Mouse (Mus musculus) CH12.LX (cell line): ENCODE measurements around the gene Tram2. TPM values are rescaled to one million over a fixed set of nuclear protein-coding genes. Genes with fewer than 3 reads are reported as not detected.

Source experiments
- DNase-seq: peaks from one replicate; pipeline ENCODE4 v3.0.0-alpha.2; 2013; ENCODE audit errors: extremely low read depth
- H3K27ac ChIP-seq: 2 replicates; pipeline ENCODE4 v1.5.1; 2012; ENCODE audit warnings: low read depth, mild to moderate bottlenecking, control low read depth, moderate library complexity; ENCODE audit not compliant: insufficient read depth
- H3K27me3 ChIP-seq: replicated peaks from 2 replicates; pipeline ENCODE3; 2012; ENCODE audit warnings: inconsistent platforms
- H3K36me3 ChIP-seq, 2 experiments: replicated peaks in 1 of 2; 2 replicates each; pipeline versions ENCODE3 to v1.6.1; 2012; ENCODE audit warnings: inconsistent platforms in 1 of 2, low read length in 1 of 2, mild to moderate bottlenecking in 1 of 2, mixed read lengths in 1 of 2, moderate library complexity in 1 of 2; ENCODE audit not compliant: control insufficient read depth in 1 of 2, insufficient read depth in 1 of 2
- H3K4me1 ChIP-seq, 2 experiments: 2 replicates each; pipeline ENCODE4 v1.6.1; 2012; ENCODE audit warnings: inconsistent platforms in 1 of 2, moderate library complexity in 1 of 2; ENCODE audit not compliant: insufficient read depth in 2 of 2, control insufficient read depth in 1 of 2
- H3K4me2 ChIP-seq: 2 replicates; pipeline ENCODE4 v1.6.1; 2012; ENCODE audit warnings: low read depth, mild to moderate bottlenecking, control low read depth; ENCODE audit not compliant: poor library complexity, insufficient read depth, severe bottlenecking
- H3K4me3 ChIP-seq, 3 experiments: fragments of 150-350 bp in 1 of 3; sonication (generic) in 1 of 3; replicated peaks in 1 of 3; 2 replicates each; pipeline versions ENCODE3 to v1.5.1; 2011 to 2012; ENCODE audit warnings: low read depth in 2 of 3, low read length in 2 of 3, mild to moderate bottlenecking in 2 of 3, moderate library complexity in 2 of 3, control low read depth in 1 of 3, improper control_type of control experiment in 1 of 3, inconsistent platforms in 1 of 3, mixed read lengths in 1 of 3; ENCODE audit not compliant: poor library complexity in 1 of 3
- H3K79me2 ChIP-seq: replicated peaks from 2 replicates; pipeline ENCODE4 v1.6.1; 2012; ENCODE audit warnings: mild to moderate bottlenecking, moderate library complexity; ENCODE audit not compliant: control insufficient read depth, poor library complexity, insufficient read depth, severe bottlenecking; ENCODE audit errors: extremely low read depth
- H3K9ac ChIP-seq: 2 replicates; pipeline ENCODE4 v1.6.1; 2012; ENCODE audit warnings: low read depth, mild to moderate bottlenecking, control low read depth, moderate library complexity; ENCODE audit not compliant: insufficient read depth
- H3K9me3 ChIP-seq: replicated peaks from 2 replicates; pipeline ENCODE3; 2012; ENCODE audit warnings: low read length, inconsistent platforms, mixed read lengths
- CHD1 ChIP-seq: IDR thresholded peaks from 2 replicates; pipeline ENCODE4 v1.6.1; 2012; ENCODE audit warnings: low read depth, low read length, improper control_type of control experiment, inconsistent platforms
- CHD2 ChIP-seq: IDR thresholded peaks from 2 replicates; pipeline ENCODE4 v1.6.1; 2011; ENCODE audit warnings: low read length, improper control_type of control experiment
- CTCF ChIP-seq, 2 experiments: IDR thresholded peaks in 1 of 2; conservative IDR thresholded peaks in 1 of 2; 2 replicates each; pipeline ENCODE4 v1.5.1; 2011 to 2012; ENCODE audit warnings: low read depth in 2 of 2, low read length in 2 of 2, improper control_type of control experiment in 1 of 2, inconsistent platforms in 1 of 2, mild to moderate bottlenecking in 1 of 2, moderate library complexity in 1 of 2
- ELF1 ChIP-seq: IDR thresholded peaks from 2 replicates; pipeline ENCODE4 v1.6.1; 2014; ENCODE audit warnings: low read depth, mild to moderate bottlenecking, inconsistent platforms, low read length, improper control_type of control experiment
- ETS1 ChIP-seq: conservative IDR thresholded peaks from 2 replicates; pipeline ENCODE4 v1.6.1; 2012; ENCODE audit warnings: low read depth, mild to moderate bottlenecking, inconsistent platforms, low read length, improper control_type of control experiment, moderate library complexity
- GABPA ChIP-seq: IDR thresholded peaks from 2 replicates; pipeline ENCODE4 v1.6.1; 2012; ENCODE audit warnings: low read depth, low read length, improper control_type of control experiment, inconsistent platforms; ENCODE audit not compliant: insufficient replicate concordance
- HCFC1 ChIP-seq: IDR thresholded peaks from 2 replicates; pipeline ENCODE4 v1.6.1; 2012; ENCODE audit warnings: low read depth, mild to moderate bottlenecking, inconsistent platforms, low read length, improper control_type of control experiment
- IRF4 ChIP-seq: IDR thresholded peaks from 2 replicates; pipeline ENCODE4 v1.6.1; 2014; ENCODE audit warnings: low read depth, mild to moderate bottlenecking, inconsistent platforms, low read length, improper control_type of control experiment
- JUN ChIP-seq: IDR thresholded peaks from 2 replicates; pipeline ENCODE4 v1.6.1; 2011; ENCODE audit warnings: low read depth, mild to moderate bottlenecking, low read length, improper control_type of control experiment, moderate library complexity; ENCODE audit not compliant: insufficient read depth
- JUND ChIP-seq: conservative IDR thresholded peaks from 2 replicates; pipeline ENCODE4 v1.6.1; 2011; ENCODE audit warnings: low read depth, low read length, improper control_type of control experiment
- KAT2A ChIP-seq: IDR thresholded peaks from 2 replicates; pipeline ENCODE4 v1.6.1; 2012; ENCODE audit warnings: low read length, improper control_type of control experiment, inconsistent platforms; ENCODE audit not compliant: insufficient replicate concordance
- MAFK ChIP-seq: IDR thresholded peaks from 2 replicates; pipeline ENCODE4 v1.6.1; 2011; ENCODE audit warnings: low read length, improper control_type of control experiment; ENCODE audit not compliant: insufficient replicate concordance
- MAX ChIP-seq: IDR thresholded peaks from 2 replicates; pipeline ENCODE4 v1.6.1; 2011; ENCODE audit warnings: low read length, improper control_type of control experiment
- MEF2A ChIP-seq: IDR thresholded peaks from 2 replicates; pipeline ENCODE4 v1.6.1; 2014; ENCODE audit warnings: low read depth, mild to moderate bottlenecking, inconsistent platforms, low read length, improper control_type of control experiment, borderline replicate concordance
- MYC ChIP-seq: IDR thresholded peaks from 2 replicates; pipeline ENCODE4 v1.6.1; 2011; ENCODE audit warnings: low read depth, mild to moderate bottlenecking, improper control_type of control experiment, low read length
- NELFE ChIP-seq: IDR thresholded peaks from 2 replicates; pipeline ENCODE4 v1.6.1; 2011; ENCODE audit warnings: low read depth, low read length, improper control_type of control experiment
- NRF1 ChIP-seq: IDR thresholded peaks from 2 replicates; pipeline ENCODE4 v1.6.1; 2014; ENCODE audit warnings: low read depth, mild to moderate bottlenecking, inconsistent platforms, low read length, improper control_type of control experiment, moderate library complexity
- POLR2A ChIP-seq: IDR thresholded peaks from 2 replicates; pipeline ENCODE4 v1.6.1; 2011; ENCODE audit warnings: low read depth, mild to moderate bottlenecking, improper control_type of control experiment, low read length
- POLR2AphosphoS2 ChIP-seq: IDR thresholded peaks from 2 replicates; pipeline ENCODE4 v1.6.1; 2011; ENCODE audit warnings: low read depth, low read length, improper control_type of control experiment
- RAD21 ChIP-seq: IDR thresholded peaks from 2 replicates; pipeline ENCODE4 v1.6.1; 2011; ENCODE audit warnings: low read depth, mild to moderate bottlenecking, low read length, improper control_type of control experiment, moderate library complexity
- RCOR1 ChIP-seq: conservative IDR thresholded peaks from 2 replicates; pipeline ENCODE4 v1.6.1; 2012; ENCODE audit warnings: low read depth, mild to moderate bottlenecking, inconsistent platforms, low read length, improper control_type of control experiment
- SIN3A ChIP-seq: IDR thresholded peaks from 2 replicates; pipeline ENCODE4 v1.6.1; 2012; ENCODE audit warnings: low read length, improper control_type of control experiment, inconsistent platforms
- TBP ChIP-seq: conservative IDR thresholded peaks from 2 replicates; pipeline ENCODE4 v1.6.1; 2011; ENCODE audit warnings: low read depth, low read length, improper control_type of control experiment
- USF2 ChIP-seq: conservative IDR thresholded peaks from 2 replicates; pipeline ENCODE4 v1.6.1; 2011; ENCODE audit warnings: low read depth, low read length, improper control_type of control experiment
- ZC3H11A ChIP-seq: IDR thresholded peaks from 2 replicates; pipeline ENCODE4 v1.6.1; 2012; ENCODE audit warnings: low read depth, mild to moderate bottlenecking, inconsistent platforms, low read length, improper control_type of control experiment
- ZKSCAN1 ChIP-seq: IDR thresholded peaks from 2 replicates; pipeline ENCODE4 v1.6.1; 2012; ENCODE audit warnings: low read depth, inconsistent platforms, low read length, improper control_type of control experiment, borderline replicate concordance
- ZNF384 ChIP-seq: IDR thresholded peaks from 2 replicates; pipeline ENCODE4 v1.6.1; 2012; ENCODE audit warnings: low read depth, low read length, improper control_type of control experiment, inconsistent platforms
- dilution Hi-C: fragments of 300-500 bp; cut with MboI; formaldehyde crosslinking; loops from 2 replicates; pipeline ENCODE4 v1.14.3; 2020; ENCODE audit warnings: low sequenced_read_pairs; ENCODE audit not compliant: extremely low pct_unique_long_range_greater_than_20kb, extremely low pct_ligation_motif_present
- in situ Hi-C: fragments of 300-500 bp; cut with MboI; formaldehyde crosslinking; loops from 3 replicates; pipeline ENCODE4 v1.14.3; 2019; ENCODE audit warnings: low sequenced_read_pairs, low pct_ligation_motif_present, low pct_unique_long_range_greater_than_20kb, mixed read lengths
- polyA plus RNA-seq: library from polyadenylated mRNA; unstranded; fragments of >175 nt; gene quantifications from 2 replicates; pipeline ENCODE4 v1.2.1, GENCODE M21; 2012; ENCODE audit warnings: low read depth; ENCODE audit not compliant: insufficient read length
- total RNA-seq, 2 experiments: library from RNA; depleted of rRNA; stranded (reverse); fragments of 300-350 nt in 1 of 2; fragments of >200 nt in 1 of 2; gene quantifications; 2 replicates each; pipeline ENCODE4 v1.2.3; 2012 to 2014

Gene Tram2
- total and polyA plus RNA-seq, 3 experiments = 1.9 to 6.6 (median 2.4) TPM

DNA sequence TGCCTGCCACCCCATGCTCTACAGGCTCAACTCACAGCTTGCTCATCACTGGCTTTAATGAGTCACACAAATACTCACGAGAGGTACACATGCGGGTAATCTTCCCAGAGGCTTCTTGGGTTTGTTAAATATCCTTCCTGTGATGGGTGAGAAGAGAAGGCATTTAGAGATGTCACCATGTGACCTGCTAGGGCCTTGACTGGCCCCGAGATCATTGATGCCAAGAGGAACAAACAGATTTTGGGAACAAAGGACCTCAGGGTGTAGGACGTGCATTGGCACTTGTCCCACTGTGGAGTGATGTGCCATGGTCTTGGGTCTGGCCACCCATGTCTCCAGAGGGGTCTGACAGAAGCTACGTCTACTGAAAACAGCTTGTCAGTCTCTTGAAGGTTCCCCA lies 72.3 kb downstream of the Tram2 start:
- TF ChIP-seq MYC (no peak), TBP (no peak), RCOR1 (no peak), POLR2AphosphoS2 (no peak), ETS1 (no peak), NELFE (no peak), IRF4 (no peak), RAD21 (no peak), ELF1 (no peak), USF2 (no peak), POLR2A (no peak), MEF2A (no peak), MAX (no peak), ZKSCAN1 (no peak), SIN3A (no peak), CHD2 (no peak), ZNF384 (no peak), JUN (no peak), CHD1 (no peak), GABPA (no peak)
- TF ChIP-seq, all 38 proteins: peak for 0
- Histone ChIP-seq H3K9ac (no peak overlapping the region), H3K27me3 (no peaks in the 10 kb centered on the region), H3K79me2 (no peaks in the 10 kb centered on the region), H3K36me3 (peaks cover 35 to 83% of the 10 kb centered on the region in 2 experiments), H3K4me3 (no peak overlapping the region), H3K9me3 (no peaks in the 10 kb centered on the region), H3K4me1 (peaks cover 7 to 42% of the 10 kb centered on the region in 2 experiments; a peak in 3 of 4 replicates), H3K4me2 (no peak overlapping the region), H3K27ac (no peak overlapping the region)
- in situ Hi-C loops (no loop called here), dilution Hi-C loops (no loop called here)
- no peak for DNase-seq

DNA sequence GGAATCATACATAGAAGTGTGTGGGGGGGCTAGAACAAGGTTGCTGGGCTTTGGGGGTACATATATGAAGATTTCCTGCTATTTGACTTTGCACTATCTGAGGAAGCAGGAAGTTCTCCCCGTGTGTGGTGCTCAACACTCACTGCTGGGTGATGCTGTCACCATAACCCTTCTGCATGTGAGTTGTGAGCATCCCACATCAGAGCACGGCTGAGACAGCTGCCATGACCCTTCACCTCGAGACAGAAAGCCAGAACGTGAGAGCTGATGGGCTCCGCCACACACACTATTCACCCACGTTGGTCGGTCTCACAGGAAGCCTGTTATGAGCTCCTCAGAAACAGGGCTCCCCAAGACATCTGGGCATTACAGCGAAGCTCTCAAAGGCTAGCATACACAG lies 74.4 kb downstream of the Tram2 start:
- H3K4me3 ChIP-seq = no peak overlapping the region
- H3K9me3 ChIP-seq = no peaks in the 10 kb centered on the region
- dilution Hi-C loops = no loop called here
- H3K27ac ChIP-seq = no peak overlapping the region
- no peak overlapping the region for H3K9ac ChIP-seq
- in situ Hi-C loops = no loop called here
- no peak for TF ChIP-seq GABPA
- no peak for TF ChIP-seq CTCF (conservative IDR thresholded peaks at IDR 0.05 in 1 of 2, IDR thresholded peaks at IDR 0.05 in 1 of 2; ENCODE audit: low read depth in 2 of 2, low read length in 2 of 2)
- no peak for TF ChIP-seq RCOR1
- no peak for TF ChIP-seq NELFE
- TF ChIP-seq ZKSCAN1 = no peak
- no peak for TF ChIP-seq ETS1
- no peak for TF ChIP-seq HCFC1
- no peak for TF ChIP-seq ZC3H11A
- no peak for TF ChIP-seq KAT2A
- TF ChIP-seq NRF1 = no peak
- TF ChIP-seq MAFK = no peak
- TF ChIP-seq IRF4 = no peak
- no peak for TF ChIP-seq SIN3A
- TF ChIP-seq JUND = no peak
- H3K79me2 ChIP-seq = no peaks in the 10 kb centered on the region; the same call in 1 of the 2 replicates
- H3K4me1 ChIP-seq = peaks cover 3 to 29% of the 10 kb centered on the region in 2 experiments; a peak in 2 of 4 replicates
- DNase-seq = no peak
- no peaks in the 10 kb centered on the region for H3K27me3 ChIP-seq
- no peak overlapping the region for H3K4me2 ChIP-seq
- peaks cover 38 to 84% of the 10 kb centered on the region in 2 experiments for H3K36me3 ChIP-seq
